Mouse (Mus musculus) testis, adult 2 months (tissue): Measurements from ENCODE around the gene Gm11627. TPM values are rescaled to one million over a fixed set of nuclear protein-coding genes. Genes with fewer than 3 reads are reported as not detected.

ENCODE experiments used
- H3K27ac ChIP-seq: fragments of 200-500 bp; 2 replicates; pipeline ENCODE4 v1.5.1; 2012; ENCODE audit warnings: low read depth, low read length; ENCODE audit not compliant: control insufficient read depth, insufficient read depth
- H3K27me3 ChIP-seq: fragments of 200-500 bp; 2 replicates; pipeline ENCODE4 v1.6.1; 2012; ENCODE audit warnings: mild to moderate bottlenecking, low read length, moderate library complexity; ENCODE audit not compliant: control insufficient read depth, insufficient read depth
- H3K36me3 ChIP-seq: fragments of 200-500 bp; 2 replicates; pipeline ENCODE4 v1.6.1; 2012; ENCODE audit warnings: mild to moderate bottlenecking, low read length; ENCODE audit not compliant: control insufficient read depth, insufficient read depth
- H3K4me1 ChIP-seq: fragments of 200-500 bp; 2 replicates; pipeline ENCODE4 v1.6.1; 2012; ENCODE audit warnings: low read length; ENCODE audit not compliant: control insufficient read depth, insufficient read depth
- H3K4me3 ChIP-seq: fragments of 200-500 bp; 2 replicates; pipeline ENCODE4 v1.5.1; 2012; ENCODE audit warnings: low read depth, mild to moderate bottlenecking, low read length, moderate library complexity, mixed read lengths; ENCODE audit not compliant: control insufficient read depth
- CTCF ChIP-seq: fragments of 200-500 bp; IDR thresholded peaks from 2 replicates; pipeline ENCODE4 v1.5.1; 2012; ENCODE audit warnings: low read depth, mild to moderate bottlenecking, inconsistent platforms, low read length, moderate library complexity; ENCODE audit not compliant: control insufficient read depth, insufficient read depth, insufficient replicate concordance
- POLR2A ChIP-seq: fragments of 200-500 bp; IDR thresholded peaks from 2 replicates; pipeline ENCODE4 v1.6.1; 2012; ENCODE audit warnings: low read depth, mild to moderate bottlenecking, inconsistent platforms, low read length, moderate library complexity; ENCODE audit not compliant: control insufficient read depth
- polyA plus RNA-seq: library from polyadenylated mRNA; depleted of rRNA; stranded (reverse); fragments of >200 nt; gene quantifications from 2 replicates; pipeline ENCODE4 v1.2.3, GENCODE M21; 2012; rRNA removed

Gm11627 gene
- polyA plus RNA-seq, 1 experiment = 0.51 TPM

DNA sequence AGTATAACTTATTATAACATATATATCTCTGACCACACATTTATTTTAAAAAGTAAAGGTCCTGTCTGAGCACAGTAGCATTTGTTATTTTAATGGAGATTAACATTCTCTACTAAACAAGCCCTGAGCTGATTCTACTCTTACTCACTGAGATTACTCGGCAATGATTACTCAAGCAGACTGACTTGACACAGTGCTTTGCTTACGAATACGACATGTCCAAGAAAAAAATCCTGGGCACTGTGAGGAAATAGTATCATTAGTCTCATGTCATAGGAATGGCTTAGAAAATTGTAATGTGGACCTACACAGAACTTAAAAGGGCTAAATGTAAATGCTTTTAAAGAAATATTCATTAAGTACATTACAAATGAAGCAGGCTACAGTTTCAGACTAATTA is 43.1 kb downstream of the Gm11627 start:
- TF ChIP-seq POLR2A (no peak), CTCF (no peak)
- H3K4me3 ChIP-seq = no peak overlapping the region
- H3K27me3 ChIP-seq = no peaks in the 10 kb centered on the region
- H3K36me3 ChIP-seq = no peaks in the 10 kb centered on the region
- no peak overlapping the region for H3K27ac ChIP-seq
- H3K4me1 ChIP-seq = no peaks in the 10 kb centered on the region

DNA sequence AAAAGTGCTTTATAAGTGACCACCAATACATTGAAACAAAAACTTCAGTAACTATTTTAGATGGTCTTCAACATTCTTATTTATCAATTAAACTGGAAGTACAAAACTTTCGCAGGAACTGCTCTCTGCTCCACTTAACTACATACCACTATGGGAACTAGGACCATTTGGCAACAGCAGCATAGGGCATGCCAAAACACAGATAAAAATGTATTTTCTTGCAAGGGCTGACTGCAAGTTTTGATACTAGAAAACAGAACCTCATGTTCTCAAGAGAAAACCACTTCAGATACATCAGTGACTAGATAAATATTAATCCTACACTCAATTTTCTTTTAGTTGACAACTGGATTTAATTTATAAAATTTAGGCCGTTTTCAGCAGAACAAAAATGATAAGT is 45.2 kb downstream of the Gm11627 start:
- Histone ChIP-seq H3K27ac (no peak overlapping the region), H3K4me1 (no peaks in the 10 kb centered on the region), H3K27me3 (no peaks in the 10 kb centered on the region), H3K36me3 (no peaks in the 10 kb centered on the region), H3K4me3 (no peak overlapping the region)
- TF ChIP-seq POLR2A = no peak
- TF ChIP-seq CTCF = no peak

DNA sequence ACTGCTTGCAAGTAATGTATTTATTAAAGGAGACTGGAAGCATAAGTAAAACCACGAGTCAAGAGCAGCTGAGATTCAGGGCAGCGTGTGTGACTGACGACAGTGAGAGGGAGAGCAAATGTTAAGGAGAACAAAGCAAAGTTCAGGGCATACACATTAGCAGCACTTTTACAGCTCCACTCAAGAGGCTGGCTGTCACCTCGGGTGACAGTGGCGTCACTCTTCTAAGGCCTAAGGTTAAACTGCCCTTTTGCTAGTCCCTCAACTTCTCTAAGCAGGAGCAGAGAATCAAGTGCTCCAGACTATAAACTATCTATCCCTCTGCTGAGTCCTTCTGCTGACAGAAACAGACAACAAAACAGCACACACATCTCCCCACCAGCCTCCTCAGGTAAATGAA is 47.8 kb downstream of the Gm11627 start:
- TF ChIP-seq CTCF (no peak), POLR2A (no peak)
- H3K4me1 ChIP-seq = no peaks in the 10 kb centered on the region

More for the DNA sequence above, 47.8 kb downstream of the Gm11627 start:
- no peaks in the 10 kb centered on the region for H3K27me3 ChIP-seq
- no peak overlapping the region for H3K4me3 ChIP-seq
- H3K36me3 ChIP-seq = no peaks in the 10 kb centered on the region
- H3K27ac ChIP-seq = no peak overlapping the region

Other genes starting within 250 kb of the Gm11627 start
- not detected in 2 replicates for gene Slc4a1, start 213.3 kb downstream of the Gm11627 start, polyA plus RNA-seq
- gene Rundc3a, start 186.1 kb downstream of the Gm11627 start, polyA plus RNA-seq = 53.7 and 55.6 TPM in 2 replicates
- gene Slc25a39, start 171.5 kb downstream of the Gm11627 start, polyA plus RNA-seq = 1,405 and 1,456 TPM in 2 replicates
- 21.1 TPM in 2 replicates for gene Grn, start 149.1 kb downstream of the Gm11627 start, polyA plus RNA-seq
- 0.88 and 1.2 TPM in 2 replicates for gene Fam171a2, start 131.8 kb downstream of the Gm11627 start, polyA plus RNA-seq
- gene Itga2b, start 109.3 kb downstream of the Gm11627 start, polyA plus RNA-seq = 3.4 and 5.2 TPM in 2 replicates
- gene Gpatch8, start 23.1 kb downstream of the Gm11627 start, polyA plus RNA-seq = 15.4 and 16.7 TPM in 2 replicates
- gene Fzd2, start 24.9 kb upstream of the Gm11627 start, polyA plus RNA-seq = 1.1 and 2.0 TPM in 2 replicates
- gene Meioc, start 84.3 kb upstream of the Gm11627 start, polyA plus RNA-seq = 36.1 and 38.8 TPM in 2 replicates
- 6.7 and 7.4 TPM in 2 replicates for gene Ccdc43, start 118.3 kb upstream of the Gm11627 start, polyA plus RNA-seq
- 12.9 and 14.8 TPM in 2 replicates for gene Adam11, start 182.0 kb upstream of the Gm11627 start, polyA plus RNA-seq
- 9.9 and 10.1 TPM in 2 replicates for gene Gjc1, start 240.2 kb upstream of the Gm11627 start, polyA plus RNA-seq